Mouse (Mus musculus) brain, embryonic 14.5 days (tissue): Measurements from ENCODE around the gene Trub2. TPM values are rescaled to one million over a fixed set of nuclear protein-coding genes. Genes with fewer than 3 reads are reported as not detected.
A peak's percentile ranks its signal among the peaks of the same experiment; 100 is the strongest.

ENCODE experiments used
- DNase-seq: peaks from one replicate; pipeline ENCODE4 v3.0.0-alpha.2; 2011; ENCODE audit warnings: low read depth
- CTCF ChIP-seq: fragments of 200-500 bp; IDR thresholded peaks from 2 replicates; pipeline ENCODE4 v1.5.1; 2012; ENCODE audit warnings: inconsistent platforms, mild to moderate bottlenecking, moderate library complexity, borderline replicate concordance; ENCODE audit not compliant: insufficient read depth, insufficient read length; ENCODE audit errors: extremely low read depth
- POLR2A ChIP-seq: fragments of 200-500 bp; IDR thresholded peaks from 2 replicates; pipeline ENCODE4 v1.6.1; 2012; ENCODE audit warnings: mild to moderate bottlenecking, inconsistent platforms, borderline replicate concordance; ENCODE audit not compliant: poor library complexity, insufficient read depth, insufficient read length, severe bottlenecking; ENCODE audit errors: extremely low read depth
- polyA plus RNA-seq: library from polyadenylated mRNA; depleted of rRNA; stranded (reverse); fragments of >200 nt; gene quantifications from 2 replicates; pipeline ENCODE4 v1.2.3, GENCODE M21; 2012; rRNA removed

Trub2 gene
- polyA plus RNA-seq, 1 experiment = 43.2 TPM

DNA sequence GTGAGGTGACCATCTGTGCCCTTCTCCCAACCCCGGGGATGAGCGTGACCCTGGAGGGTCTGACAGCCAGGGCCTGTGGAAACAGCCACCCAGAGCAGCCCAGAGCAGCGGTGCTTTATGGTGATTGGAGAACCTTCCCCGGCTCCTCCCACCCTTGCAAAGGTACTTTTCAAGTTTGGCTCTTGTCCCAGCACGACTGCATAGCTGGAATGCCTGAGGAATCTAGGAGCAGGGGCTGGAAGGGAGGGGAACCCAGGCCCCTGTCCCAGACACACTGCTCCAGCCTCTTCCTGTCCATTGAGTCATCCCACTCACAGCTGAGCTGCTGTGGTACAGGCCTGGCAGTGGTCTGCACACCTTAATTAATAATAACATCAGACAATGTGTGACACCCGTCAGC, 71.6 kb downstream of the Trub2 start:
- peak; percentile 59 for DNase-seq
- no peak for TF ChIP-seq POLR2A
- no peak for TF ChIP-seq CTCF

GRCm38 (mm10) chr2:29716143-29716542, 72.2 kb downstream of the Trub2 start:
- TF ChIP-seq CTCF = no peak
- no peak for TF ChIP-seq POLR2A
- DNase-seq = no peak

DNA sequence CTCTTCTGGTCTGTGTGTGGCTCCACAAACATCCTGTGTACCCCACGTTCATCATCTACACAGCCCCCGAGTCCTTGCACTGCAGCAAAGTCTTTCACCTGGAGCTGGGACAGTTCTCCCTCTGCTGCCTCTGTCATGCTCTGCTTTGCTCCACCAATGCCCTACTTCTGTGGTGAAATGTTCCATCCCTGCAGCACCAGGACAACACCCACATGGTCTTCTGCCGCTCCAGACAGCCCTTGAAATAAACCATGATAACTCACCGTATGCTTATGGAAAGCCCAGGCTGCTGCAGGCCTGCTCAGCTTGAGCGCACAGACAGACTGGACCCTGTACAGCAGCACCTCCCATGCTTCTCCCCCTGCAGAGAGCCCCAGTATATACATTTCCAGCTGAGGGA, 74.2 kb downstream of the Trub2 start:
- TF ChIP-seq POLR2A = no peak
- no peak for TF ChIP-seq CTCF
- no peak for DNase-seq

DNA sequence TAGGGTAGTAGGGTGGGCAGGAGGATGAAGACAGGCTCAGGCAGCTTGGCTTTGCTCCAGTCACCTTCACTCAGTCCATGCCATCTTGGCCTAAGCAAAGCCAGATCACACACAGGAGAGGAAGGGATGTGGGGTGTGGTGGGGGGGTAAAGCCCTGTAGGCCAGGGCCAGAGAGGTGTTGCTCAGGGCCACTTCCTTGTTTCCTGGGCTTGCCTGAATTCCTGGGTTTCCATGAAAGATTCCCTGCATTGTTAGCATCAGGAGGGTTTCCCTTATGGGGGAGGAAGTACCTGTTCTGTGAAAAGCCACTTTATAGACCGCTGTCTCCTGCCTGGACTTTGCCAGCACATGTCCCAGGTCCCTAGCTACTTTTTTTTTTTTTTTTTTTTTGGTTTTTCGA, 74.8 kb downstream of the Trub2 start:
- no peak for TF ChIP-seq POLR2A
- no peak for TF ChIP-seq CTCF
- no peak for DNase-seq

DNA sequence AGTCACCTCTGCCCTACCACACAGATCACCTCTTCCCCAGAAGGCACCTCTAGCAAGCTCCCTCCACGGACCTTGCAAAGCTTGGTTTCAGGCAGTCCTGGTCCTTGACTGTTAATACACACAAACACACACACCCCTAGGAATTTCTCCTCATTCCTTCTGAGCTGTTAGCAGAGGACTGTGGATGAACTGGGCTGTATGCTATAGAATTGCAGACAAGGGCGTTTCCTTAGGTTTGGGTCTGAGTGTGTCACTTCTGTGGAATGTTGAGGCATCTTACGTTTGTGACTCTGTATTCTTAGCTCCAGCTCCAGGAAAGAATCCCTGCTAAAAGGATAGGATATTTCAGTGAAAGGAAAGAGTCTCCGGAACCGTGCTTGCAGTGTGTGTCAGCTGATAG, 76.4 kb downstream of the Trub2 start:
- no peak for TF ChIP-seq POLR2A
- no peak for TF ChIP-seq CTCF

More for the DNA sequence above, 76.4 kb downstream of the Trub2 start:
- no peak for DNase-seq

Other genes starting within 250 kb of the Trub2 start
- gene Rapgef1, start 168.8 kb downstream of the Trub2 start, polyA plus RNA-seq = 94.9 and 101 TPM in 2 replicates
- gene Gm13420, start 36.8 kb downstream of the Trub2 start, polyA plus RNA-seq = 0.20 and 0.25 TPM in 2 replicates
- gene Gm13547, start 29.2 kb downstream of the Trub2 start, polyA plus RNA-seq = not detected in 2 replicates
- 41.8 and 51.7 TPM in 2 replicates for gene Coq4, start 1.0 kb downstream of the Trub2 start, polyA plus RNA-seq
- gene Slc27a4, start 14.1 kb upstream of the Trub2 start, polyA plus RNA-seq = 67.6 and 78.8 TPM in 2 replicates
- 51.5 and 67.1 TPM in 2 replicates for gene Urm1, start 31.6 kb upstream of the Trub2 start, polyA plus RNA-seq
- 24.8 and 39.2 TPM in 2 replicates for gene Cercam, start 80.7 kb upstream of the Trub2 start, polyA plus RNA-seq
- gene Odf2, start 100.7 kb upstream of the Trub2 start, polyA plus RNA-seq = 72.4 and 100 TPM in 2 replicates
- gene Gle1, start 146.9 kb upstream of the Trub2 start, polyA plus RNA-seq = 51.6 and 58.0 TPM in 2 replicates
- gene Sptan1, start 177.1 kb upstream of the Trub2 start, polyA plus RNA-seq = 595 and 622 TPM in 2 replicates